Mouse (Mus musculus) large intestine, adult 2 months (tissue): ENCODE measurements around the gene Hcfc2. TPM values are rescaled to one million over a fixed set of nuclear protein-coding genes. Genes with fewer than 3 reads are reported as not detected.

Experiments
- DNase-seq: peaks from one replicate; pipeline ENCODE4 v3.0.0-alpha.2; 2012; ENCODE audit warnings: low read depth, low spot score
- WGBS: fragments of 180-500 bp; shearing (Covaris S2); methylation state at CpG from one replicate; pipeline ENCODE4 v1.1.7; 2018; 5-methylcytosine and 5-hydroxymethylcytosine counted together
- polyA plus RNA-seq: library from polyadenylated mRNA; depleted of rRNA; stranded (reverse); fragments of >200 nt; gene quantifications from 2 replicates; pipeline ENCODE4 v1.2.3, GENCODE M21; 2012; rRNA removed

The Hcfc2 gene
- polyA plus RNA-seq, 1 experiment = 6.7 TPM

- under 1% methylated on average over 67 of the region's 68 CpGs for WGBS
- peak; percentile 84 for DNase-seq
Measured at GRCm38 (mm10) chr10:82763840-82764631, 68.1 kb downstream of the Hcfc2 start, which contains the start of gene Nfyb. Gene Nfyb, minus strand, starts transcription at chr10:82764144.

- DNase-seq = no peak
- WGBS = 57% methylated on average over 9 of the region's 9 CpGs
Measured at GRCm38 (mm10) chr10:82768901-82769300, 72.9 kb downstream of the Hcfc2 start.

- 68% methylated on average over 2 of the region's 2 CpGs for WGBS
- DNase-seq = no peak
Measured at GRCm38 (mm10) chr10:82770713-82771112, 74.8 kb downstream of the Hcfc2 start.

- no peak for DNase-seq
- 69% methylated on average over 9 of the region's 9 CpGs for WGBS
Measured at GRCm38 (mm10) chr10:82771595-82772170, 75.7 kb downstream of the Hcfc2 start.

- no peak for DNase-seq
- 95% methylated on average over 5 of the region's 5 CpGs for WGBS
Measured at GRCm38 (mm10) chr10:82774841-82775240, 78.9 kb downstream of the Hcfc2 start.

- 57% methylated on average over 2 of the region's 2 CpGs for WGBS
- DNase-seq = no peak
Measured at GRCm38 (mm10) chr10:82777075-82777474, 81.1 kb downstream of the Hcfc2 start.

- no peak for DNase-seq
- 13% methylated on average over 13 of the region's 13 CpGs for WGBS
Measured at GRCm38 (mm10) chr10:82777886-82778285, 81.9 kb downstream of the Hcfc2 start.

GRCm38 (mm10) chr10:82778791-82779549 lies 83.0 kb downstream of the Hcfc2 start:
- DNase-seq = no peak
- 80% methylated on average over 8 of the region's 8 CpGs for WGBS

GRCm38 (mm10) chr10:82779831-82780230 lies 83.9 kb downstream of the Hcfc2 start:
- WGBS = 98% methylated on average over 14 of the region's 14 CpGs
- DNase-seq = no peak

GRCm38 (mm10) chr10:82780322-82780721 lies 84.4 kb downstream of the Hcfc2 start:
- 58% methylated on average over 3 of the region's 3 CpGs for WGBS
- DNase-seq = no peak

- DNase-seq = no peak
Measured at GRCm38 (mm10) chr10:82780816-82781215, 84.9 kb downstream of the Hcfc2 start.

GRCm38 (mm10) chr10:82782472-82782871 lies 86.5 kb downstream of the Hcfc2 start:
- WGBS = 16% methylated on average over 2 of the region's 2 CpGs
- DNase-seq = no peak

- no peak for DNase-seq
Measured at GRCm38 (mm10) chr10:82789181-82789580, 93.2 kb downstream of the Hcfc2 start.

GRCm38 (mm10) chr10:82790504-82790903 lies 94.5 kb downstream of the Hcfc2 start:
- 93% methylated on average over 5 of the region's 5 CpGs for WGBS
- no peak for DNase-seq

- WGBS = 95% methylated on average over 3 of the region's 3 CpGs
- no peak for DNase-seq
Measured at GRCm38 (mm10) chr10:82791713-82792112, 95.8 kb downstream of the Hcfc2 start.

Other genes with a start within 250 kb of the Hcfc2 start
- not detected in 2 replicates for gene Gm1553, start 203.5 kb upstream of the Hcfc2 start, polyA plus RNA-seq
- 32.5 and 40.6 TPM in 2 replicates for gene 1190007I07Rik, start 72.9 kb upstream of the Hcfc2 start, polyA plus RNA-seq
- gene Tdg, start 66.3 kb upstream of the Hcfc2 start, polyA plus RNA-seq = 28.2 and 29.5 TPM in 2 replicates
- gene Glt8d2, start 5.5 kb upstream of the Hcfc2 start, polyA plus RNA-seq = 0.29 and 1.3 TPM in 2 replicates
- 7.5 and 7.8 TPM in 2 replicates for gene Nfyb, start 68.0 kb downstream of the Hcfc2 start, polyA plus RNA-seq
- gene Txnrd1, start 137.8 kb downstream of the Hcfc2 start, polyA plus RNA-seq = 81.4 and 98.6 TPM in 2 replicates
- gene Eid3, start 170.5 kb downstream of the Hcfc2 start, polyA plus RNA-seq = 0.35 and 0.80 TPM in 2 replicates